Mouse (Mus musculus) forebrain, postnatal 0 days (tissue): Measurements from ENCODE around the gene Cotl1. TPM values are rescaled to one million over a fixed set of nuclear protein-coding genes. Genes with fewer than 3 reads are reported as not detected.
A peak's percentile ranks its signal among the peaks of the same experiment; 100 is the strongest.

ENCODE experiments used
- ATAC-seq: fragments of 200-750 bp; cut with Nextera tagmentation; 2 replicates; pipeline ENCODE4 v1.8.0; 2017; ENCODE audit warnings: mild to moderate bottlenecking, moderate library complexity
- DNase-seq: peaks from one replicate; pipeline ENCODE4 v3.0.0-alpha.2; 2015
- H3K27ac ChIP-seq: fragments of 300-500 bp; sonication (generic); 2 replicates; pipeline ENCODE4 v1.5.1; 2014; ENCODE audit warnings: low read depth, mild to moderate bottlenecking, antibody characterized with exemption, low read length, moderate library complexity, mixed read lengths
- H3K27me3 ChIP-seq: fragments of 300-500 bp; sonication (generic); 2 replicates; pipeline ENCODE4 v1.6.1; 2014; ENCODE audit warnings: mild to moderate bottlenecking, low read length, mixed read lengths; ENCODE audit not compliant: insufficient read depth
- H3K36me3 ChIP-seq: fragments of 300-500 bp; sonication (generic); 2 replicates; pipeline ENCODE4 v1.6.1; 2014; ENCODE audit warnings: mild to moderate bottlenecking, moderate library complexity; ENCODE audit not compliant: insufficient read depth
- H3K4me1 ChIP-seq: fragments of 300-500 bp; sonication (generic); 2 replicates; pipeline ENCODE4 v1.6.1; 2014; ENCODE audit warnings: antibody characterized with exemption; ENCODE audit not compliant: insufficient read depth
- H3K4me2 ChIP-seq: fragments of 300-500 bp; sonication (generic); 2 replicates; pipeline ENCODE4 v1.6.1; 2014; ENCODE audit warnings: low read depth, mild to moderate bottlenecking, moderate library complexity
- H3K4me3 ChIP-seq: fragments of 300-500 bp; sonication (generic); 2 replicates; pipeline ENCODE4 v1.5.1; 2014; ENCODE audit warnings: low read depth, low read length, mixed read lengths
- H3K9ac ChIP-seq: fragments of 300-500 bp; sonication (generic); 2 replicates; pipeline ENCODE4 v1.6.1; 2014; ENCODE audit warnings: mild to moderate bottlenecking
- H3K9me3 ChIP-seq: fragments of 300-500 bp; sonication (generic); 2 replicates; pipeline ENCODE4 v1.6.1; 2016; ENCODE audit warnings: low read length
- CTCF ChIP-seq: sonication (generic); IDR thresholded peaks from 2 replicates; pipeline ENCODE4 v1.5.1; 2016; ENCODE audit warnings: antibody characterized with exemption, control low read depth, low read depth
- WGBS: fragments of 180-500 bp; shearing (Covaris S2); extraction: QIAGEN DNeasy Blood & Tissue Kit; methylation state at CpG from one replicate; pipeline ENCODE4 v1.1.7; 2014; 5-methylcytosine and 5-hydroxymethylcytosine counted together
- polyA plus RNA-seq: library from polyadenylated mRNA; unstranded; fragments of >200 nt; fragmentation: Nextera tagmentation; extraction: Ambion mirVana; gene quantifications from 2 replicates; pipeline ENCODE4 v1.2.1, GENCODE M21; 2015
- total RNA-seq: library from RNA; depleted of rRNA; stranded (reverse); fragments of >200 nt; gene quantifications from 2 replicates; pipeline ENCODE4 v1.2.3, GENCODE M21; 2014

The Cotl1 gene
- total and polyA plus RNA-seq, 2 experiments from 2014 or later, result 134 to 224 TPM

DNA sequence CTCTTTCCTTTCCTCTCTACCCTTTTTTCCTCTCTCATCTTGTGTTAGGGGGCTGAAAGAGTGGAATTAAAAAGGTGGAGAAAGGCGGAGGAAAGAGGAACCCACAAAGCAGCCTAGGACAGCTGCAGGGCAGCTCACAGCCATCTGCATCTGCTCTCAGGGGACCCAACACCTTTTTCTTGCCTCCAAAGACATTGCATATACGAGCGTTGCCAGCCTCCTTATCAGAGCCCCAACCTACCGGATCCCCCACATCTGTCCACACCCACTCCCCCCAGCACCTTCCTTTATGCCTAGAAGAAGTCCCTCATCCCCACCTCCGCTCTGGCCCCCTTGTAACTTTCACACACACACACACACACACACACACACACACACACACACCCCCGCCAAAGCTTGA is 56.8 kb downstream of the Cotl1 start:
- Histone ChIP-seq H3K4me3 (no peak overlapping the region), H3K4me2 (no peak overlapping the region), H3K4me1 (peaks cover 4% of the 10 kb centered on the region), H3K9me3 (no peaks in the 10 kb centered on the region), H3K27me3 (no peaks in the 10 kb centered on the region), H3K27ac (no peak overlapping the region), H3K9ac (no peak overlapping the region), H3K36me3 (no peaks in the 10 kb centered on the region)
- no peak for DNase-seq
- WGBS, result 79% methylated on average over 6 of the region's 6 CpGs
- no peak for ATAC-seq
- no peak for TF ChIP-seq CTCF

DNA sequence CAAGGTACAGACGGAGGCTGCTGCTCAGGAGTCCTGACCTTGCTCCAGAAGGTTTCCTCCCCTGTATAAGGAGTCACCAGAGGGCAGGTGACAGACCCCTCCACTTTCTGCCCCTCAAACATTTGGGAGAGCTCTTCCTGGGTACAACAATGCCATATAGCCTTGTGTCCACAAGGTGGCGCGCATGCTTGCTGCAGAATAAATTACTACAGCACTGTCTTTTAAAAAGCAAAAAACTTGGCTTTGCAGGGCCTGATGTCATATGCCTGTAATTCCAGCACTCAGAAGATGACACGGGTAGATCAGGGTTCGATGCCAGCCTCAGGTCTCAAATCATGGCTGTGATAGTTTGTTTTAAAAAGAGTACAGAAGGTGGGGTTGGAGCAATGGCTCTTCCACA is 57.6 kb downstream of the Cotl1 start:
- TF ChIP-seq CTCF, result peak; percentile 97
- no peak overlapping the region for H3K27ac ChIP-seq
- ATAC-seq, result no peak

DNA sequence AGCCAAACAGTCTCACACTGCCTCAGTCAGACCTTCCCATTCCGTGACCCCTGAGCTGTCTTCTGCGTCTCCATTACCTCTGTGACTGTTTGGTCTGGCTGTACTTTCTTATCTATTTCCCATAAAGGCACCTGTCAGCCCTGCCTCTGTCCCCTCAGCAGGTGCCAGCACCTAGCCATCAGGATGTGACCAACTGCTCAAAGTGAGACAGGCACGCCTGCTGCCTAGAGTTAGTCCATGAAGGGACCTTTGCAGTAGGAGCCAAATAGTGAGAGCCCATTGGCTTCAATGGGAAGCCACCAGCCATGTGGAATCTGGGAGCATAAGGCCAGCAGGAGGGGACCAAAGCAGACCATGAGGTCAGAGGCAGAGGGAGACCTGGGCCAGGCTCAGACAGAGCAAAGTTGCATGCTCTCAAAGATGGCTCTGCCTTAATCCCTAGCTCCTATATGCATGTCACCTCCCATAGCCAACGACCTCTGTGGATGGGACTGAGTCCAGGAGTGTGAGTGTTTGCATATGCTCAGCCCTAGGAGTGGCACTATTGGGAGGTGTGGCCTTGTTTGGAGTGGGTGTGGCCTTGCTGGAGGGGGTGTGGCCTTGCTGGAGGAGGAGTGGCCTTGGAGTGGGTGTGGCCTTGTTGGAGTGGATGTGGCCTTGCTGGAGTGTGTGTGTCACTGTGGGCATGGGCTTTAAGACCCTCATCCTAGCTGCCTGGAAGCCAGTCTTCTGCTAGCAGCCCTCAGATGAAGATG is 59.1 kb downstream of the Cotl1 start:
- H3K9me3 ChIP-seq, result no peaks in the 10 kb centered on the region
- H3K36me3 ChIP-seq, result no peaks in the 10 kb centered on the region
- no peak overlapping the region for H3K27ac ChIP-seq
- no peak for TF ChIP-seq CTCF
- no peak overlapping the region for H3K4me3 ChIP-seq
- WGBS, result 64% methylated on average over 4 of the region's 4 CpGs
- DNase-seq (no peak), ATAC-seq (no peak)
- no peaks in the 10 kb centered on the region for H3K27me3 ChIP-seq
- H3K9ac ChIP-seq, result no peak overlapping the region
- H3K4me2 ChIP-seq, result no peak overlapping the region
- H3K4me1 ChIP-seq, result peaks cover 15% of the 10 kb centered on the region

More for the DNA sequence above, 57.6 kb downstream of the Cotl1 start:
- Histone ChIP-seq H3K4me2 (no peak overlapping the region), H3K4me3 (no peak overlapping the region), H3K36me3 (no peaks in the 10 kb centered on the region), H3K9ac (no peak overlapping the region), H3K4me1 (peaks cover 7% of the 10 kb centered on the region), H3K27me3 (no peaks in the 10 kb centered on the region), H3K9me3 (no peaks in the 10 kb centered on the region)
- 6% methylated on average over 5 of the region's 5 CpGs for WGBS
- peak; percentile 91 for DNase-seq

DNA sequence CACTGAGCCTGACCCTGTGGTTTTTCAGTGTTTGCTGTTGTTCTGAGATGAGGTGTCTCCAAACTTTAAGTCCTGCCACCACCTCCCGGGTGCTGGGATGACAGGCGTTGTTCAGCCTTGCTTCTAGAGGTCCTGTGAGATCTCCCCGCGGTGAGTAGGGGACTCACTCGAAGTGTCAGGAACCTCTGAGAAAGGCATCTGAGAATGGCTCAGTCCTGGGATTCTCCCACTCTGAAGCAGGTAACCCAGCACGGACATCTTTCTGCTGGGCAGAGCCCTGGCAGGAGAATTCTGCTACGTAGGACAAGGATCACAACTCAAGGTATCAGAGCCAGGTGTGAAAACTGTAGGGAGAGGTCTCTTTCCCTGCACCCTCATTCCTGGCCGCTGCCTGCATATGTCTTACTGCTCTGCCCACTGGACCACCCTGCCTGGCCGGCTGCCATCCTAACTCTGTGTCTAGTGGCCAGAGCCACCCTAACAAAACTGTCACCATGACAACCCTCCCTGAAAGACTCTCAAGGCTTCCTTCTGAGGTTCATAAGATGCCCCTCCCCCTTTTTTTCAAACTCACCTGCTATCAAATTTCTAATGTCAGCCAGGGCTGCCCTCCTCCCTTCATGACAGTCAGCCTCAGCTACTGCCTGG is 59.8 kb downstream of the Cotl1 start:
- WGBS, result 83% methylated on average over 9 of the region's 9 CpGs
- TF ChIP-seq CTCF, result no peak
- ATAC-seq, result no peak

DNA sequence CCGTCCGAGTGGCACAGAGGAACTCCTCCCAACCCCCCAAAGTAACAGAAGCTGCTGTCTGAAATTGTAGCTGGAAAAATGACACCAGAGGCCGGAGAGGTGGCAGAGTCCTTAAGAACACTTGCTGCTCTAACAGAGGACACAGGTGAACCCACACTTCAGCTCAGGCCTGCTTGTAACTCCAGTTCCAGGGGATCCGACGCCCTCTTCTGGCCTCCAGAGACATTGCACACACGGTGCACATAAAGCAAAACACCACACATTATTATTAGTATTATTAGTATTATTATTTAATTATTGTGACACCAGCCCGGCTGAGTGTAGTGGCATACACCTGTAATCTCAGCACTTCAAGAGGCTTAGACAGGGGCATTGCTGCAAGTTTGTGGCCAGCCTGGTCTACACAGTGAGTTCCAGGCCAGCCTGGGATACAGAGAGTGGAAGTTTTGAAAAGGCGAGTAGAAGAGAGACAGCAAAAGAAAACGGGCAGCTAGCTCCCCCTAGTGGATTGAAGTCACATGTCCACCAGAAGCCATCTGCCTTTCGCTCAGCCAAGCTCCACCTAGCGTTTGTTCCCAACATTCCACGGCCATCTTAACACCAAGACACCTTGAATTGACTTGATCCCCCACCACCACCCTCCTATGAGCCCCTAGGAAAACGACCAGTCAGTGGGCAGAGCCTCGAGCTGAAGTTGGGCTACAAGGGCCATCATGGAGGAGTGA is 61.2 kb downstream of the Cotl1 start:
- 26% methylated on average over 14 of the region's 14 CpGs for WGBS
- TF ChIP-seq CTCF, result peak; percentile 99
- Histone ChIP-seq H3K4me2 (peak overlapping the region; percentile 91), H3K9ac (no peak overlapping the region), H3K9me3 (no peaks in the 10 kb centered on the region), H3K4me3 (no peak overlapping the region), H3K27ac (peak overlapping the region; percentile 71; the same call in 1 of the 2 replicates), H3K27me3 (no peaks in the 10 kb centered on the region), H3K4me1 (peaks cover 15% of the 10 kb centered on the region), H3K36me3 (no peaks in the 10 kb centered on the region)
- ATAC-seq, result peak; percentile 21
- DNase-seq, result peak; percentile 88

More for the DNA sequence above, 59.8 kb downstream of the Cotl1 start:
- no peak overlapping the region for H3K4me3 ChIP-seq
- H3K4me1 ChIP-seq, result peaks cover 15% of the 10 kb centered on the region
- no peak overlapping the region for H3K4me2 ChIP-seq
- no peak overlapping the region for H3K9ac ChIP-seq
- H3K27me3 ChIP-seq, result no peaks in the 10 kb centered on the region
- no peaks in the 10 kb centered on the region for H3K36me3 ChIP-seq
- no peaks in the 10 kb centered on the region for H3K9me3 ChIP-seq
- H3K27ac ChIP-seq, result no peak overlapping the region
- no peak for DNase-seq

DNA sequence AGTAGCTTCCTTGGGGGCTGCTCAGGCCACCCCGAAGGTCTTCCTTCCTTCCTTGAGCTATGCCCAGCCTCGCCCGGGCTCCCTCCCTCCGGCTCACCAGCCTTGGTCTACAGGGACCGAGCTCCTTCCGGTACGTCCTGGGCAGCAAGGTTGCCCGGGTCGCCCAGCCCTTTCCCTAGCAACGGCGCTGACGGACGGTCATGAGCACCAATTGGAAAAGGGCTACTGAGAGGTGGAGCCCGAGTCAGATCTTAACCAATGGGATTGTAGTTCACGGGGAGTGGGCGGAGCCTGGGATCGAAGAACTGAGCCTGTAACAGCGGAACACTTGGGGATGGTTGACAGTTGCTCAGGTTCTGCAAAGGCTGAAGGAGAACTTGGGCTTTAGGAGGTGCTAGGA is 62.1 kb downstream of the Cotl1 start, which contains the start of gene Tldc1:
TSS of gene Tldc1 (minus strand) at position 154 of the 400 bp plus-strand sequence.
- H3K4me3 ChIP-seq, result peak within 1 kb of the TSS; percentile 71
- no peaks in the 10 kb centered on the region for H3K27me3 ChIP-seq
- WGBS, result under 1% methylated on average over 18 of the region's 18 CpGs
- H3K36me3 ChIP-seq, result no peaks in the 10 kb centered on the region
- H3K4me1 ChIP-seq, result peaks cover 15% of the 10 kb centered on the region
- peak within 1 kb of the TSS; percentile 91 for H3K4me2 ChIP-seq
- H3K9me3 ChIP-seq, result no peaks in the 10 kb centered on the region
- no peak for TF ChIP-seq CTCF
- ATAC-seq (peak; percentile 98), DNase-seq (peak; percentile 98)
- peak within 1 kb of the TSS; percentile 85 for H3K9ac ChIP-seq
- H3K27ac ChIP-seq, result peak within 1 kb of the TSS; percentile 83

DNA sequence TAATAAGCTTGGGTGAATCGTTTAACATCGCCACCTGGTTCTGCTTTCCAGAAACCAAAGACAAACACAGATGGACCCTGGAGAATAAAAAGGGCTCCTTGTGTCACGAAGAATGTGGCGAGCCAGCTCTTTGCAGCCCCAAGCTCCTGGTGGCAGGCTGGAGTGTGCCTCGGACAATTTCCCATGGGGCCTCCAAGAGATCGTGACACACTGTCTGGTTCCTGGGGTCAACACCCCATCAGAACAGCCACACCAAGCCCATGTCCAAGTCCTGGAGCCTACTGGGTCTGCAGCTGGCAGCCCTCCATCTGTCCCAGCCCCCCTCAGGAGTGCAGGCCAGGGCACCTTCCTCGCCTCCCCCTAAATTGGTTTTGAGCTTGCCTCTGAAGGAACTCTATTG is 62.6 kb downstream of the Cotl1 start:
- Histone ChIP-seq H3K4me2 (peak overlapping the region; percentile 91), H3K36me3 (no peaks in the 10 kb centered on the region), H3K27me3 (no peaks in the 10 kb centered on the region), H3K9ac (peak overlapping the region; percentile 85), H3K27ac (peak overlapping the region; percentile 83), H3K4me1 (peaks cover 15% of the 10 kb centered on the region), H3K9me3 (no peaks in the 10 kb centered on the region), H3K4me3 (peak overlapping the region; percentile 71)
- DNase-seq, result no peak
- WGBS, result 18% methylated on average over 7 of the region's 7 CpGs
- no peak; the same call in 1 of the 2 replicates for ATAC-seq
- TF ChIP-seq CTCF, result peak; percentile 22; the same call in 1 of the 2 replicates
